Mouse (Mus musculus) spleen, postnatal 36 days (tissue): ENCODE data around the gene Polr2c.
"Not testable (repeated sequence)": the region's sequence is repeated elsewhere in the genome, so short reads cannot be mapped to it uniquely, and the experiment has no call there.

ENCODE experiments used
- DNase-seq, 2 experiments: peaks; one replicate each; pipeline ENCODE4 v3.0.0; 2022; ENCODE audit warnings: low spot score in 2 of 2, mixed read lengths in 1 of 2

Polr2c gene

GRCm38 (mm10) chr8:94838600-94838999, 18.6 kb upstream of the Polr2c start:
- DNase-seq = peak in 1 of 2 experiments; percentile 62

- no peak for DNase-seq
Measured at GRCm38 (mm10) chr8:94841183-94841582, 16.1 kb upstream of the Polr2c start.

- no peak for DNase-seq
Measured at GRCm38 (mm10) chr8:94850049-94850448, 7.2 kb upstream of the Polr2c start.

- DNase-seq = not testable (repeated sequence)
Measured at GRCm38 (mm10) chr8:94854761-94855160, 2.5 kb upstream of the Polr2c start.

GRCm38 (mm10) chr8:94857011-94857345, 272 bp upstream of the Polr2c start:
- no peak for DNase-seq

- peak; percentile 54 to 64 for DNase-seq
Measured at GRCm38 (mm10) chr8:94861352-94861910, 4.2 kb downstream of the Polr2c start.

- DNase-seq = no peak
Measured at GRCm38 (mm10) chr8:94862487-94863220, 5.4 kb downstream of the Polr2c start.

- DNase-seq = no peak
Measured at GRCm38 (mm10) chr8:94863897-94864673, 6.8 kb downstream of the Polr2c start.

DNA sequence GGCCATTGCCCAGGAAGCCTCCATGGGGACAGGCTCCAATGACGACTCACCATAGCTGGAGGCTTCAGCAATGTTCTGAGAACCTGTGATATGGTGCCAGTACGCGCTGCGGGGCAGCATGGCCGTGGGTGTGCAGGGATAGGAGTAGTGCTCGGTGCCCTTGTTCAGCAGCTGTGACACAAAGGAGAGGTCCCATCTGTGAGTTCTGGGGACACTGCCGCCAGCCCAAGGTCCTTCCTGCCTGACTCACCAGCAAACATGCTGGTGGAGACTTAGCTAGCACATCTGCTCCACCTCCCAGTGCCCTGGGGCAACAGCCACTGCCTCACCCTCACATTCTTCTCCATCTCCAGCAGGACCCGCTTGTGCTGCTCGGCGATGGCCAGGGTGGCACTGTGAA, 8.0 kb downstream of the Polr2c start:
- no peak for DNase-seq

DNA sequence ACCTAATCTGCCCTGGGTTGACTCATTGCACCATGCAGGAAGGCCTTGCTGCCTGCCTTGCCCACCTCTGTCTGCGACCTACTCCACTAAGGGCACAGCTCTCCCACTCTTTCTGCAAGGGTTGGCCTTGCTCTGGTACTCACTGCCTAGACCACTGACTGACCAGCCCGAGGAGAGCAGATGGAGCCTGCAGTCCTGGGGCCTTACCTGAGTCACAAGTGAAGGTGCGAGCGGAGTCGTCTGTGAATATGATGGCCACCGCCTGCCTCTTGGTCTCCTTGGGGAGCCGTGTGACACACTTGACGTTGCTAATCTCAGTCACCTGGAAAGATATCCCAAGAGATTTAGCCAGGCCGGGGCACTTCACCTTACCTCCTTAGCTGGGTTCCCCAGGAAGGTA, 9.7 kb downstream of the Polr2c start:
- DNase-seq = no peak

GRCm38 (mm10) chr8:94869146-94869545, 11.9 kb downstream of the Polr2c start:
- DNase-seq = no peak

GRCm38 (mm10) chr8:94870003-94870402, 12.8 kb downstream of the Polr2c start:
- no peak for DNase-seq

DNA sequence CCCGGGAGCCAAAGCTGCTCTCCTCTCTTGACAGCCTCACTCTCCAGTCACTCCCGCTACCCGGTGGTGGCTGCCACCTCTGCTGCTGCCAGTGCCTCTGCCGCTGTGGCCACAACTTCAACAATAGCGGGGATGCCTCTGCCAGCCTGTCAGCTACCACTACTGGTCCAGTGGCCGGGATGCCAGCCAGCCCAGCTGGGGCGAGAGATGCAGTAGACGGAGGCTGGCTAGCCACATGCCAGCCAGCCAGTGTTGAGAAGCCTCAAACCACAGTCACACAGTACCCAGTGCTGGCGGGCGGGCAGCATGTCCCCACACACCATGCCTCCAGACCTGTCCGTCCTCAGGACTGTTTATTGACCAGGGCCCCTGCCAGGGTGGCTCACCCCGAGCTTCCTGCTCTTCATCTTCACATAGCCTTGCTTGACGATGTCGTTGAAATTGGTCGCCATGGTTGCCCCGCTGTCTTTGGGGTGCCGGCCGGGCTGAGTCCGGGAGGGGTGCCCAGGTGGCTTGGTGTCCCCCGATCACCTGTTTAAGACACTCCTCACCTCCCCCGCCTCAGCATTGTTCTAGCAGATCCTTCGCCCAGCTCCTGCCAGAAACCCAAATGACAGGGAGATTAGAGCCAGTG, 13.3 kb downstream of the Polr2c start:
- DNase-seq = no peak

DNA sequence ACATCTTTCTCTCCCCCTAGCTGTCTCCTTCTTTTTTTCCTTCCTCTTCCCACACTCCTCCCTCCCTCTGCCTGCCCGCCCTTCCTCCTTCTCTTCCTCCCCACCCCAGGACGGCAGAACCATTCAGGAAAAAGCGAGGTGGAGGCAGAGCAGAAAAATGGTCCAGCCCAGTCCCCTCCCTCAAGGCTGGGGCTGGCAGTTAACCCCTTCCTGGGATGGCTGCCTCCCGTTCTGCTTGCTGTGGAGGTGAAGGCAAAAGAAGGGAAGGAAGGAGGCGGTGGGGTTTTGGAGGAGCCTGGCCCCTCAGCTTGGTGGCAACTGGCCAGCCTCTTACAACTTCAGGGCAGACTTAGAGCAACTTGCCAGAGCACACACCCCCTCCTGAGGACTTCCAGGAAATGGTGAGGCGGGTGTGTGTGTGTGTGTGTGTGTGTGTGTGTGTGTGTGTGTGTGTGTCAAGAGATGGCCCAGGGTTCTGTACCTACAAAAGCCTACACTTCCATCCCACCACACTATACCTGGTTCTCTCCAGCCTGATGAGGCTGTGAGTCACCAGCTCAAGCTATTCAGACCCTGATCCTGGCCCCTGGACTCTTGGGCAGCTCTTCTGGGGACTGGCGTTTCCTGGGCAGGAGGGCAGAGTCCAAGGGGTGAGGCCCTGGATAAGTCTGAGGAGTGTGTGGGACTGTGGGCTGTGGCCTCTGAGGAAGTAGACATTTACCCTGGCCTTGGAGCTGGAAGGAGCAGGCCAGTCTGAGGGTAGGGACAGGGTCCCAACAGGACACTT, 14.1 kb downstream of the Polr2c start:
- DNase-seq = no peak

- no peak for DNase-seq
Measured at GRCm38 (mm10) chr8:94872156-94872555, 14.9 kb downstream of the Polr2c start.

DNA sequence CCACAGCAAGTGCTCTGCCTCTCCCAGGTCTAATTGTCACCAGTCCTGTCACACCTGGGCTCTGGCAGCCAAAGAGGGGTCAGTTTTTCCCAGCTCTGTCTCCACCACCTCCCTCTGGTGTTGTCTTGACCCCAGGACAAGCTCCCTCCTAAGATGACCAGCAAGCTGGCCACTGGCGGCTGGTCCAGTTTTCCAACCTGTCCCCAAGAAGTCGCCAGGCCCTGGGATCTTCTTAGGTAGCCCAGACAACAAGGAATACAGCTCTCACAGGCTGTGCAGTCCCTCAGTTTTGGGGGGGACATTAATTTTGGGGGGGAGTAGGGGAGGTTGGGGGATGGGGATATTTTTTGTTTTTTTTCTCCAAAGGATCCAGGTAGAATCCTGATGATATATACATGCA, 15.3 kb downstream of the Polr2c start:
- no peak for DNase-seq

DNA sequence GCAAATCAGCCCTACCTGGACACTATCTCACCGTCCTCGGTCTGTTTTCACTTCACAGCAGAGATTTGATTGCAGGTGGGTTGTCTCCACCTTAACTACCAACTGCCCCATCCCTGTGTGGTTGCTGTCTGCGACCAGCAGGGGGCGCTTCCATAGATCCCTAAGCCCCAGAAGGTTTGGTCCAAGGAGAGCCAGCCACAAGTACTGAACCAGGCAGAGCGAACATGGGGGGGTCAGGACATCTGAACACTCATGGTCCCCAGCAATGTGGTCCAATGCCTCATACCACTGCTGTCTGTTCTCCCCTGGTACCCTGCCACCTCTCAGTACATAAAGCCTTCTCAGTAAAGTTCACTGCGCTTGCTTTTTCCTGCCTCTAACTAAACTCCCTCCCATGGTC, 17.1 kb downstream of the Polr2c start:
- peak; percentile 39 to 62 for DNase-seq

DNA sequence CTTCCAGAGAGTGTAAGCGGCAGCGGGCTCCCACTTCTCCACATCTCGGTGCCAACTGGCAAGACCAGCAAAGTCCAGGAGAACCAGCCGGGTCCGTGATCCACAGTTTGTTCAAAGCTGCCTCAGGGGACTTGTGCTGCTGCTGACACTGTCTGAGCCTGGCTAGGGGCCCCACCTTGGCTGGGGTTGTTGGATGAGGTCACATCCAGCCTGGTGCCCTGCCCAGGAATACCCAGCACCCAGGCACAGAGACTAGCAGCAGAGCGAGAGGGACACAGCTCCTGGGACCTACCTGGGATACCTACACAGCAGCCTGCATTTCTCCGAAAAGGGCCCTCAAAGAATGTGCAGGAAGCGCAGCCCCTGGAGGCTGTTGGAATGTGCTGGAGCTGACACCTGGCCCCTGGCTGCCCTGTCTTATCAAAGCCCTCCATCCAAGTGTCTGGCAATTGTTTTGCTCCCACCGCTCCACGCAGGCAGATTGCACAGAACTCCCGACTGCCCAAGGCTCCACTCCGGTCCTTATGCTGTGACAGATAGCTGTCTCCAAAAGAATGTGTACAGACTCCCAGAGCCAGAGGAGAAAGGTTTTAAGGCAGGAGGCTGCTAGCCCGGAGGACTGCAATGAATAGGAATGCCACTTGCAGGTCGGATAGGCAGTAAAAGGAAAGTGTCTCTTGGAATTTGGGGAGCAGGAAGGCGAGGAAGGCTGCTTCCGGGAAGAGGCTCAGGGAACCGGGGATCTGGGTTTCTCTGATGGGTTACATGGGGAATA, 18.0 kb downstream of the Polr2c start:
- DNase-seq = no peak

DNA sequence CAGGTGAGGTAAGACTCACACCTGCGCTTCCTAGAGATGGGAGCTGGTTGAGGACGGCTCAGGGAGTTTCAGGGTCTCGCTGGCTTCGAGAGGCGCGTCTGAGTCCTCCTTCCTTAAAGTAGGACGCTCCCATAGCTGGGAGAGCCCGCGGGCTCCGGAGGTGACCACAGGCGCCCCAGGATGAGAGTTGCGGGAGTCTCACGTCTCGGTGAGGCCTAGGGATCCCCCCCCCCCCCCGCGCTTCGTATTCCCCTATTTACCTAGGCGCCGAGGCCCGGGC, 18.6 kb downstream of the Polr2c start:
- DNase-seq = no peak

GRCm38 (mm10) chr8:94876197-94876730, 19.0 kb downstream of the Polr2c start, which contains the start of gene Dok4:
Gene Dok4 (minus strand): TSS chr8:94876330.
- peak; percentile 84 to 87 for DNase-seq

- DNase-seq = no peak
Measured at GRCm38 (mm10) chr8:94876820-94877219, 19.6 kb downstream of the Polr2c start.
